Mouse (Mus musculus) lung, postnatal 0 days (tissue): ENCODE data around the gene Arhgef9. TPM values are rescaled to one million over a fixed set of nuclear protein-coding genes. Genes with fewer than 3 reads are reported as not detected.

Source experiments
- ATAC-seq: fragments of 200-750 bp; cut with Nextera tagmentation; 2 replicates; pipeline ENCODE4 v1.8.0; 2017; ENCODE audit warnings: moderate library complexity
- DNase-seq: peaks from one replicate; pipeline ENCODE4 v3.0.0-alpha.2; 2016; ENCODE audit warnings: low spot score
- H3K27ac ChIP-seq: fragments of 300-500 bp; sonication (generic); 2 replicates; pipeline ENCODE4 v1.5.1; 2014; ENCODE audit warnings: antibody characterized with exemption, mild to moderate bottlenecking, low read length, mixed read lengths
- H3K27me3 ChIP-seq: fragments of 300-500 bp; sonication (generic); replicated peaks from 2 replicates; pipeline ENCODE4 v1.6.1; 2014; ENCODE audit warnings: low read length, mixed read lengths; ENCODE audit not compliant: insufficient read depth
- H3K36me3 ChIP-seq: fragments of 300-500 bp; sonication (generic); 2 replicates; pipeline ENCODE4 v1.6.1; 2014; ENCODE audit warnings: low read length, mixed read lengths; ENCODE audit not compliant: insufficient read depth
- H3K4me1 ChIP-seq: fragments of 300-500 bp; sonication (generic); 2 replicates; pipeline ENCODE4 v1.6.1; 2014; ENCODE audit warnings: antibody characterized with exemption, low read depth, low read length, mixed read lengths; ENCODE audit not compliant: insufficient read depth
- H3K4me2 ChIP-seq: fragments of 300-500 bp; sonication (generic); replicated peaks from 2 replicates; pipeline ENCODE4 v1.6.1; 2014; ENCODE audit warnings: low read depth, mild to moderate bottlenecking, low read length, moderate library complexity, mixed read lengths
- H3K4me3 ChIP-seq: fragments of 300-500 bp; sonication (generic); 2 replicates; pipeline ENCODE4 v1.5.1; 2014; ENCODE audit warnings: low read depth, low read length
- H3K9ac ChIP-seq: fragments of 300-500 bp; sonication (generic); replicated peaks from 2 replicates; pipeline ENCODE4 v1.6.1; 2014; ENCODE audit warnings: low read depth, mild to moderate bottlenecking
- H3K9me3 ChIP-seq: fragments of 300-500 bp; sonication (generic); 2 replicates; pipeline ENCODE4 v1.6.1; 2016; ENCODE audit warnings: low read length, mixed read lengths
- CTCF ChIP-seq: IDR thresholded peaks from 2 replicates; pipeline ENCODE4 v1.5.1; 2016; ENCODE audit warnings: antibody characterized with exemption, mild to moderate bottlenecking
- EP300 ChIP-seq: IDR thresholded peaks from 2 replicates; pipeline ENCODE4 v1.6.1; 2016; ENCODE audit warnings: antibody characterized with exemption, mild to moderate bottlenecking, control low read depth
- WGBS: fragments of 180-500 bp; shearing (Covaris S2); extraction: QIAGEN DNeasy Blood & Tissue Kit; methylation state at CpG from one replicate; pipeline ENCODE4 v1.1.7; 2014; 5-methylcytosine and 5-hydroxymethylcytosine counted together
- polyA plus RNA-seq: library from polyadenylated mRNA; unstranded; fragments of >200 nt; fragmentation: Nextera tagmentation; extraction: Ambion mirVana; gene quantifications from 2 replicates; pipeline ENCODE4 v1.2.1, GENCODE M21; 2015

Arhgef9 gene
- polyA plus RNA-seq, 1 experiment from 2014 or later = 4.2 TPM

DNA sequence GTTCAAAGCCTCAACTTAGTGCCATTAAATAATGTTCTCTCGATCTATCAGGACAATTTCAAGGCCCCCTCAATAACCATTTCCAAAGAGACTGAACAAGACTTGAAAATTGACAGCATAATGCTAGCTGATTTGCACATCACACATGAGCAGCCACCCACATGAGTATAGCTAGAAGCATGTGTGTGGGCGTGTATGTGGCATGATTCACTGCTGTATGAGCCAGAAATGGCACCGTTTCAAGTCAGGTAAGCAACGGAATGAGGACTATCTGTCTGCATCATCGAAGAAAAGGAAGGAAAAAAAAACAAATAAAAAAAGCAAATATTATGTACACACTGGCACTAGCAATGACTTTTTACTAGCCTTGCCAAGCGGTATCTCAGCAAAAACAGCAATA is 32.5 kb downstream of the Arhgef9 start:
- Histone ChIP-seq H3K4me2 (no peak overlapping the region), H3K9me3 (no peaks in the 10 kb centered on the region), H3K4me1 (no peaks in the 10 kb centered on the region), H3K4me3 (no peak overlapping the region), H3K27me3 (no peaks in the 10 kb centered on the region), H3K9ac (no peak overlapping the region), H3K36me3 (no peaks in the 10 kb centered on the region), H3K27ac (no peak overlapping the region)
- no peak for ATAC-seq
- 55% methylated on average over 6 of the region's 6 CpGs for WGBS
- DNase-seq = no peak
- TF ChIP-seq EP300 (no peak), CTCF (no peak)

DNA sequence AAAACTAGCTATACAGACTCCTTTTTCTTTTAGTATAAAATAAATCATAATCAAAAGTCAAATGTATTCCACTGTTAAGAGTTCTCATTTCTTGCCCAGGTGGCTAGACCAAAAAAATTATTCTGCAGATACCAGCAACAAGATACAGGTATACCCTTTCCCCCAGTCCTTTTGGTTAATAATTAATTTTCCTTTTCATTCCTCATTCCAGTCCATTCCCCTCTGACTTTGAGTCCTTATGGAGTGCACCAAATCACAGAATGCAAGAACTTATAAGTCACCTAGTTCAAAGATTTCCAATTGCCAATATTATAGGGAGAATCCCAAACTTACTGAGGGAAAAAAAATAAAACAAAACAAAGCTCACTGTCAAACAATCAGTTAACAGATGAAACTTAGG is 33.2 kb downstream of the Arhgef9 start:
- H3K9ac ChIP-seq = no peak overlapping the region
- no peak overlapping the region for H3K4me3 ChIP-seq
- no peak overlapping the region for H3K4me2 ChIP-seq
- H3K27me3 ChIP-seq = no peaks in the 10 kb centered on the region
- TF ChIP-seq CTCF (no peak), EP300 (no peak)
- no peaks in the 10 kb centered on the region for H3K36me3 ChIP-seq
- H3K4me1 ChIP-seq = no peaks in the 10 kb centered on the region
- H3K27ac ChIP-seq = no peak overlapping the region
- no peak for DNase-seq
- no peak for ATAC-seq
- no peaks in the 10 kb centered on the region for H3K9me3 ChIP-seq

DNA sequence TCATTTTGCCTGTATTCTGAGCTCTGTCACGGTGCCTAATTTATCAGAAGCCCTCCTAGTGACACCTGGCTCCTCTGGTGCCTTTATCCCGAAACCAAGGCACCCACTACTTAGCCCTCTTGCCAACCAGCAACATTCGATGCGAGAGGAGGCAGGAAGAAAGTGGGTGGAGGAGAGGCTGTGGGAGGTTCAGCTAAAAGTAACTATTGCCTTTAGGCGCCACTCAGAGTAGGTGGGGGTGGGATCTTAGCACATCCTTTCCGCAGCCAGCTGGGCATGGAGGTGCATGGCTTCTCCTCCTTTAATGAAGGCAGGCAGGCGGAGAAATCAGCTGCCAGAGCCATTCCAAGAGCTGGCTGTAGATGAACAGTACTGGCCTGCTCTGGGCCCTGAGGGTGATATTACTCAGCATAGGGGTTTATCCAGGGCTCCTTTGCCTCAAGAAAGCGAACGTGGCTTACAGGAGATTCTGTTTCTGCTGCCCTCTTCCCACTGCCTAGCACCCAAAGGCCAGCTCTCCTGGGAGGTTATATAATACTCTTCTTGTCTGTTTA is 39.7 kb downstream of the Arhgef9 start:
- H3K4me3 ChIP-seq = no peak overlapping the region
- DNase-seq (no peak), ATAC-seq (no peak)
- H3K4me2 ChIP-seq = no peak overlapping the region
- no peaks in the 10 kb centered on the region for H3K4me1 ChIP-seq
- no peak overlapping the region for H3K27ac ChIP-seq
- H3K36me3 ChIP-seq = no peaks in the 10 kb centered on the region
- H3K9me3 ChIP-seq = no peaks in the 10 kb centered on the region
- no peak for TF ChIP-seq EP300
- no peak for TF ChIP-seq CTCF
- H3K9ac ChIP-seq = no peak overlapping the region
- no peaks in the 10 kb centered on the region for H3K27me3 ChIP-seq
- WGBS = 47% methylated on average over 9 of the region's 9 CpGs

DNA sequence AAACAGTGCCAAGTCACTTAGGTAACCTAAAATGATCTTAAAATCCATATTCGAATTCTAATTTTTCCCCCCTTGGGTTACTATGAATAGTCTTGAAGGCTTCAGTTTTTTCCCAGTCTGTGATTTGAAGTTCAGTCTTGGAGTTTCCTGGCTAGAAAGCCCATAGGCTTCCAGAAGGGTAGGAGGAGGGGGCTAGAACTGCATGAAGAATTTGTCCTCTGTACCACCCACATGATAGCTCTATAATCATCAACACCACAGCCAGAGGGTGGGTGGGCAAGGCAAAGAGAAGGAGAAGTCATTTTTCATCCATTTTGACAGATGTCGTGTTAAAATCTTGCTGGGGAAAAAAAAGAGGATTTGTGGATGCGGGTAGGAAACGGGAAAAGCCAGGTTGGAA is 58.0 kb downstream of the Arhgef9 start:
- Histone ChIP-seq H3K9me3 (no peaks in the 10 kb centered on the region), H3K4me3 (no peak overlapping the region), H3K27me3 (no peaks in the 10 kb centered on the region), H3K4me2 (no peak overlapping the region), H3K36me3 (no peaks in the 10 kb centered on the region), H3K4me1 (no peaks in the 10 kb centered on the region), H3K9ac (no peak overlapping the region), H3K27ac (no peak overlapping the region)
- TF ChIP-seq EP300 = no peak
- no peak for TF ChIP-seq CTCF
- ATAC-seq (no peak), DNase-seq (no peak)
- 84% methylated on average over 4 of the region's 4 CpGs for WGBS

DNA sequence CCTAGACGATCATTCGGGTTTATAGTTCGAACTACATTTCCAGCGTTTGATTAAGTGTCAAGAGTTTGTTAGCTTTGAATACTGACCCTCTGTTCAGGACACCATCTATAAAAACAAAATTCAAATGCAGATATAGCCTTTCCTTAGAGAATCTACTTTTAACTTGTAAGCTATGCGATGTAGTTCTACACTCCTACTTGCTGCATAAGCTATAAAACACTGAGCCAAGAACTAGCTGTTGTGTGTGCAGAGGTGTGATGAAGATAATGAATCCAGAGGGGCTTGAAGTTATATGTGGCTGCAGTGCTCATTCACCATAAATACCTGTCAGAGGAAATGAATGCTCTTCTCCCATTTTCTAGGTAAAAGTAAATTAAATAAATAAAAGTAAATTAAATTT is 63.2 kb downstream of the Arhgef9 start:
- H3K4me3 ChIP-seq = no peak overlapping the region
- TF ChIP-seq CTCF (no peak), EP300 (no peak)
- no peak overlapping the region for H3K27ac ChIP-seq
- no peaks in the 10 kb centered on the region for H3K4me1 ChIP-seq
- no peaks in the 10 kb centered on the region for H3K27me3 ChIP-seq
- H3K9me3 ChIP-seq = no peaks in the 10 kb centered on the region
- no peak overlapping the region for H3K9ac ChIP-seq
- DNase-seq (no peak), ATAC-seq (no peak)
- H3K4me2 ChIP-seq = no peak overlapping the region
- 88% methylated on average over 5 of the region's 5 CpGs for whole genome bisulfite sequencing
- H3K36me3 ChIP-seq = no peaks in the 10 kb centered on the region

DNA sequence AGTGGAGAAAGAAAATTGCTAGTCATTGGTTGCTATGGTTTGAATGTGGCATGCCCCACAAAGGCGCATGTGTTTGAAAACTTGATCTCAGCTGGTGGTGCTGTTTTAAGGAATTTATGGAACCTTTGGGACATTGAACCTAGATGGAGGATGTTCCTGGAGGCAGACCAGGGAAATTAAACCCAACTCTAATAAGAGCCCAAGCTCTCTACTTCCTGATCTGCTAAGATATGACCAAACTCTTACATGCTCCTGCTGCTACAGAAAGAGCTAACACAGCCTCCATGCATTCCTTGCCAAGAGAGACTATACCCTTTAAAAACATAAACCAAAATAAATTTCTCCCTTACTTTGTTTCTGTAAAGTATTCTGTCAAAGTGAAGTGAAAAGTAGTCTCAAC is 63.7 kb downstream of the Arhgef9 start:
- no peak for TF ChIP-seq EP300
- TF ChIP-seq CTCF = no peak
- no peaks in the 10 kb centered on the region for H3K9me3 ChIP-seq
- no peaks in the 10 kb centered on the region for H3K36me3 ChIP-seq
- no peak overlapping the region for H3K27ac ChIP-seq
- no peak overlapping the region for H3K4me3 ChIP-seq
- no peak for ATAC-seq
- H3K9ac ChIP-seq = no peak overlapping the region
- no peak overlapping the region for H3K4me2 ChIP-seq
- WGBS = 100% methylated on average over 1 of the region's 1 CpGs
- H3K4me1 ChIP-seq = no peaks in the 10 kb centered on the region
- no peak for DNase-seq
- no peaks in the 10 kb centered on the region for H3K27me3 ChIP-seq

DNA sequence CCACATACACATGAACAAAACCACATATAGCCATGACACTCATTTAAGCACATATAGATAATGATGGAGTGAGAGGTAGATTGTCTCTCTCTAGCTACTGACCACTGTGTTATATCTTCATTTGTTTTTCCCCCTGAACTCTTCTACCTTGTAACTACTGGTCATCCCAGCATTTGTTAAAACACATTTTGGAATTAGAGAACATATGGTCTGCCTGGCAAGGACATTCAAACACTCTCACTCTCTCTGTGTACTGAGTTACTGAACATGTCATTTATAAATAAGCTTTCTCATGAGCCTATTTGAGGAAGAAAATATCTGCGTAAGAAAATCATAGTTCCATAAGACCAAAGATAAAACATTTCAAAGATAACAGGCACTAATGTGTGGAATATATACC is 64.9 kb downstream of the Arhgef9 start:
- 97% methylated on average over 1 of the region's 1 CpGs for WGBS
- Histone ChIP-seq H3K27ac (no peak overlapping the region), H3K4me3 (no peak overlapping the region), H3K9ac (no peak overlapping the region), H3K27me3 (no peaks in the 10 kb centered on the region), H3K4me1 (no peaks in the 10 kb centered on the region), H3K4me2 (no peak overlapping the region), H3K36me3 (no peaks in the 10 kb centered on the region), H3K9me3 (no peaks in the 10 kb centered on the region)
- TF ChIP-seq CTCF (no peak), EP300 (no peak)
- DNase-seq (no peak), ATAC-seq (no peak)
